Mouse (Mus musculus): ENCODE data around the gene Il19. TPM values are rescaled to one million over a fixed set of nuclear protein-coding genes. Genes with fewer than 3 reads are reported as not detected.

Gene Il19
- polyA plus RNA-seq, 1 experiment from 2014 or later, result not detected

DNA sequence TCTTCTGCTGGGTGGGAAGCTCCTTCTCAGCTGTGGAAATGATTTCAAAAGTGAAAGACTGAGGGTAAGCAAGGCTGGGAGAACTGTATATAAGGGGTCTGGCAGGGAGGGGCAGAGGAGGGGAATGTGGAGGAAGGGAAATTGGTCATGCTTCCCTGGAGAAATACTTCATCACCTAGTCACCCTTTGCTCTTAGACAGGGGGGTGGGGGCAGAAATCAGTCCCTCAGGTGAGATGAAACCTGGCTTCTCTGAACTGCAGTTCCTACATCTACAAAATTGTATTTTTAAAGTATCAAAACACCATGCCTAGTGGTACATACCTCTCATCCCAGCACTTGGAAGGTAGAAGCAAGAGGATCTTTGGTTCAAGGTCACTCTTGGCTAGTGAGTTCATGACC lies 52.6 kb downstream of the Il19 start, which contains the start of gene Il24:
Gene Il24, minus strand, starts transcription at position 101 of the 400 bp plus-strand sequence.
- Histone ChIP-seq H3K4me1 (replicated peaks; ENCODE audit: control insufficient read depth, insufficient read depth, low read length) (no peaks in the 10 kb centered on the region), H3K9ac (ENCODE audit: low read length) (no peak within 1 kb of the TSS), H3K9me3 (ENCODE audit: control insufficient read depth, low read length) (no peaks in the 10 kb centered on the region), H3K36me3 (ENCODE audit: control insufficient read depth, insufficient read depth, low read length) (no peaks in the 10 kb centered on the region), H3K27me3 (ENCODE audit: control insufficient read depth, insufficient read depth, low read depth, low read length) (no peaks in the 10 kb centered on the region), H3K27ac (ENCODE audit: low read length) (no peak within 1 kb of the TSS), H3K4me3 (ENCODE audit: low read length) (no peak within 1 kb of the TSS), H3K4me2 (ENCODE audit: low read depth, low read length) (no peak within 1 kb of the TSS)
- ATAC-seq (ENCODE audit: low read depth), result no peak

DNA sequence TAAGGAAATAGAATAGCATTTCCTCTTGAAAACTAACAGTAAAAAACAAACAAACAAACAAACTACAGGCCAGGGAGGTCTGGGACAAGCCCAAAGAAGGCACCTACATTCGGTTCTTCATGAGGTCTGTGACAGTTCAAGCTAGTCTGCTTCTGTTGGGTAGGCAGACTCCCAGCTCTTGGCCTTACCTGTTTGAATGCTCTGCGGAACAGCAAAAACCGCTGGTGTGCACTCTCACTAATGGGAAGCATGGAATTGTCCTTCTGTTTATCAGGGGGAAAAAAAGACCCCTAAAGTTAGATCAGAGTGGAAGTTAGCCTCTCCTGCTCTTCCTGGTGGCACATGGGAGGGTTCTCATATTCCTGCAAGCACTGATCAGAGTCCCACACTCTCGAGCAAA lies 56.8 kb downstream of the Il19 start:
- no peak overlapping the region for H3K4me2 ChIP-seq (ENCODE audit: low read depth, low read length)
- no peak overlapping the region for H3K4me3 ChIP-seq (ENCODE audit: low read length)
- no peak overlapping the region for H3K9ac ChIP-seq (ENCODE audit: low read length)
- H3K36me3 ChIP-seq (ENCODE audit: control insufficient read depth, insufficient read depth, low read length), result no peaks in the 10 kb centered on the region
- H3K4me1 ChIP-seq (replicated peaks; ENCODE audit: control insufficient read depth, insufficient read depth, low read length), result 0 out of 2 replicates have a peak, but pooled peaks cover 3% of the 10 kb centered on the region
- peaks cover 11% of the 10 kb centered on the region for H3K27me3 ChIP-seq (ENCODE audit: control insufficient read depth, insufficient read depth, low read depth, low read length)
- 84% methylated on average over 4 of the region's 4 CpGs for WGBS
- H3K9me3 ChIP-seq (ENCODE audit: control insufficient read depth, low read length), result no peaks in the 10 kb centered on the region
- ATAC-seq (ENCODE audit: low read depth), result no peak
- H3K27ac ChIP-seq (ENCODE audit: low read length), result no peak overlapping the region

Other genes with a start within 250 kb of the Il19 start
- gene Gm29427, start 224.3 kb downstream of the Il19 start, polyA plus RNA-seq (2015; fragmentation: Nextera tagmentation; extraction: Ambion mirVana), result not detected in 2 replicates
- 15.6 and 17.0 TPM in 2 replicates for gene Yod1, start 222.8 kb downstream of the Il19 start, polyA plus RNA-seq (2015; fragmentation: Nextera tagmentation; extraction: Ambion mirVana)
- 10.7 and 11.5 TPM in 2 replicates for gene Pfkfb2, start 210.9 kb downstream of the Il19 start, polyA plus RNA-seq (2015; fragmentation: Nextera tagmentation; extraction: Ambion mirVana)
- gene AA986860, start 208.1 kb downstream of the Il19 start, polyA plus RNA-seq (2015; fragmentation: Nextera tagmentation; extraction: Ambion mirVana), result 21.0 and 21.2 TPM in 2 replicates
- 0.11 TPM in 1 of 2 replicates, not detected in the other for gene Fcamr, start 139.2 kb downstream of the Il19 start, polyA plus RNA-seq (2015; fragmentation: Nextera tagmentation; extraction: Ambion mirVana)
- gene Pigr, start 113.4 kb downstream of the Il19 start, polyA plus RNA-seq (2015; fragmentation: Nextera tagmentation; extraction: Ambion mirVana), result 0.06 and 0.14 TPM in 2 replicates
- 0.30 TPM in 1 of 2 replicates, not detected in the other for gene Fcmr, start 74.4 kb downstream of the Il19 start, polyA plus RNA-seq (2015; fragmentation: Nextera tagmentation; extraction: Ambion mirVana)
- gene Il24, start 52.7 kb downstream of the Il19 start, polyA plus RNA-seq (2015; fragmentation: Nextera tagmentation; extraction: Ambion mirVana), result not detected in 2 replicates
- gene Il20, start 28.7 kb downstream of the Il19 start, polyA plus RNA-seq (2015; fragmentation: Nextera tagmentation; extraction: Ambion mirVana), result not detected in 2 replicates
- not detected in 2 replicates for gene Il10, start 79.7 kb upstream of the Il19 start, polyA plus RNA-seq (2015; fragmentation: Nextera tagmentation; extraction: Ambion mirVana)
- 28.7 and 41.3 TPM in 2 replicates for gene Mapkapk2, start 157.7 kb upstream of the Il19 start, polyA plus RNA-seq (2015; fragmentation: Nextera tagmentation; extraction: Ambion mirVana)
- gene Dyrk3, start 198.2 kb upstream of the Il19 start, polyA plus RNA-seq (2015; fragmentation: Nextera tagmentation; extraction: Ambion mirVana), result 4.4 and 4.5 TPM in 2 replicates
- 63.6 and 64.4 TPM in 2 replicates for gene Eif2d, start 213.1 kb upstream of the Il19 start, polyA plus RNA-seq (2015; fragmentation: Nextera tagmentation; extraction: Ambion mirVana)